Mouse (Mus musculus): ENCODE data around the gene Tiam1.

The Tiam1 gene

GRCm38 (mm10) chr16:89739559-89739958 is 404.0 kb downstream of the Tiam1 start:
- DNase-seq (ENCODE audit: extremely low spot score, low read depth, low spot score) = no peak

- no peak for DNase-seq (ENCODE audit: extremely low spot score, low read depth, low spot score)
These were observed 404.6 kb downstream of the Tiam1 start for GRCm38 (mm10) chr16:89738963-89739362.

Measured in hindlimb bud, embryonic 11.5 days (tissue).